Mouse (Mus musculus): Measurements from ENCODE around the gene Clca3a1.

DNA sequence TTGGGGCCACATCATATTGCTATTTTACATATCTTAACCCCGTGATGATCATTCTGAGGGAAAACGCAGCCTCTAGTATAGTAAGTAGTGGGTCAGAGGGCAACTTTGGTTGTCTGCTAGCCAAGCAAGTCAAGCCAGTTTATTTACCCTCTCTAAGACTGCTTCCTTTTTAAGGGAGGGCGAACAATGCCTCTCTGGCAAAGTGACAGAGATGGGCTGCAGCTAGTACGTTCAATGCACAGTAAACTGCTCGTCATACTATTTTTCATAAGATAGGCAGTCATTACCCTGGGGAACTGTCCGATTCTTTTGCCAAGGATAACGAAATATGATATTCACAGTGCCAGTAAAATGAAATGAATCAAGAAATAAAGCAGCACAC lies 42.1 kb downstream of the Clca3a1 start:
- TF ChIP-seq EP300 (IDR thresholded peaks at IDR 0.05; ENCODE audit: insufficient read depth, low read depth, low read length) (no peak), POLR2A (IDR thresholded peaks at IDR 0.05; ENCODE audit: insufficient read depth, low read depth, low read length) (no peak)
